Mouse (Mus musculus) midbrain, embryonic 13.5 days (tissue): ENCODE results near the gene Olfr397. TPM values are rescaled to one million over a fixed set of nuclear protein-coding genes. Genes with fewer than 3 reads are reported as not detected.

Experiments used
- ATAC-seq: fragments of 200-750 bp; cut with Nextera tagmentation; 2 replicates; pipeline ENCODE4 v1.8.0; 2017; ENCODE audit warnings: mild to moderate bottlenecking, moderate TSS enrichment, moderate library complexity
- H3K27ac ChIP-seq: fragments of 300-500 bp; sonication (generic); 2 replicates; pipeline ENCODE4 v1.5.1; 2015; ENCODE audit warnings: inconsistent platforms, mild to moderate bottlenecking, moderate library complexity
- H3K27me3 ChIP-seq: fragments of 300-500 bp; sonication (generic); 2 replicates; pipeline ENCODE4 v1.6.1; 2015; ENCODE audit warnings: mild to moderate bottlenecking, inconsistent platforms
- H3K36me3 ChIP-seq: fragments of 300-500 bp; sonication (generic); 2 replicates; pipeline ENCODE4 v1.6.1; 2015; ENCODE audit warnings: mild to moderate bottlenecking, inconsistent platforms
- H3K4me1 ChIP-seq: fragments of 300-500 bp; sonication (generic); replicated peaks from 2 replicates; pipeline ENCODE4 v1.6.1; 2015; ENCODE audit warnings: inconsistent platforms
- H3K4me2 ChIP-seq: fragments of 300-500 bp; sonication (generic); replicated peaks from 2 replicates; pipeline ENCODE4 v1.6.1; 2015; ENCODE audit warnings: moderate library complexity, mild to moderate bottlenecking, inconsistent platforms
- H3K4me3 ChIP-seq: fragments of 300-500 bp; sonication (generic); replicated peaks from 2 replicates; pipeline ENCODE4 v1.5.1; 2015; ENCODE audit warnings: mild to moderate bottlenecking, inconsistent platforms
- H3K9ac ChIP-seq: fragments of 300-500 bp; sonication (generic); replicated peaks from 2 replicates; pipeline ENCODE4 v1.6.1; 2015; ENCODE audit warnings: mild to moderate bottlenecking, inconsistent platforms
- H3K9me3 ChIP-seq: fragments of 300-500 bp; sonication (generic); 2 replicates; pipeline ENCODE4 v1.6.1; 2016; ENCODE audit warnings: mild to moderate bottlenecking, inconsistent platforms
- WGBS: fragments of 180-500 bp; shearing (Covaris S2); methylation state at CpG from one replicate; pipeline ENCODE4 v1.1.7; 2015; 5-methylcytosine and 5-hydroxymethylcytosine counted together
- polyA plus RNA-seq: library from polyadenylated mRNA; unstranded; fragments of >200 nt; fragmentation: Nextera tagmentation; extraction: Ambion mirVana; gene quantifications from 2 replicates; pipeline ENCODE4 v1.2.1, GENCODE M21; 2015

Olfr397 gene
- polyA plus RNA-seq, result not detected in 2 replicates

DNA sequence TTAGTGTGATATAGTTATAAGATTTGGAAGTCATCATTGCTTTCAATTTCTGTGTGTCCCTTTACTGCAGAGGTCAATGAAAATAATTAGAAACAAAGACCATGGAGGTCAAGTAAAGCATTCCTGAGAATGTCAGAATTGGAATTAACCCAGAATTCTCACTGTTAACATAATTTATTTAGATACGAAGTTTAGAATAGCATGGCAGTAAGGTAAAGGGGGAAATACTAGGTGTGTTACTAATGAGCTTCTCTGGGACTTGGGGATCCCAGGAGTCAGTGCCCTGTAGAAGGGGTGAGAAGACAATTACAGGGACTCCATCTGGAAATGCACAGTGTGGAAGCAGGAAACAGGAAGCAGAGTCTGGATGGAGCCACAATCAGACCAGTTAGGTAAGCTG, at the start of gene Olfr397:
TSS of gene Olfr397 (plus strand) at position 301 of the 400 bp plus-strand sequence.
- no peaks in the 10 kb centered on the region for H3K36me3 ChIP-seq
- ATAC-seq, result no peak
- no peaks in the 10 kb centered on the region for H3K27me3 ChIP-seq
- H3K9me3 ChIP-seq, result peaks cover 15% of the 10 kb centered on the region; the same call in 1 of the 2 replicates
- no peaks in the 10 kb centered on the region for H3K4me1 ChIP-seq
- WGBS, result 75% methylated on average over 1 of the region's 1 CpGs
- H3K27ac ChIP-seq, result no peak within 1 kb of the TSS
- no peak within 1 kb of the TSS for H3K4me2 ChIP-seq
- no peak within 1 kb of the TSS for H3K4me3 ChIP-seq
- no peak within 1 kb of the TSS for H3K9ac ChIP-seq

- Histone ChIP-seq H3K9me3 (peaks cover 18% of the 10 kb centered on the region), H3K27me3 (no peaks in the 10 kb centered on the region), H3K4me2 (no peak within 1 kb of the TSS), H3K4me3 (no peak within 1 kb of the TSS), H3K4me1 (no peaks in the 10 kb centered on the region), H3K36me3 (no peaks in the 10 kb centered on the region), H3K27ac (no peak within 1 kb of the TSS), H3K9ac (no peak within 1 kb of the TSS)
- ATAC-seq, result no peak
Measured at GRCm38 (mm10) chr11:73936377-73936776, 24.2 kb upstream of the Olfr397 start, which contains the start of gene Olfr23. Gene Olfr23, plus strand, starts transcription at chr11:73936677.

DNA sequence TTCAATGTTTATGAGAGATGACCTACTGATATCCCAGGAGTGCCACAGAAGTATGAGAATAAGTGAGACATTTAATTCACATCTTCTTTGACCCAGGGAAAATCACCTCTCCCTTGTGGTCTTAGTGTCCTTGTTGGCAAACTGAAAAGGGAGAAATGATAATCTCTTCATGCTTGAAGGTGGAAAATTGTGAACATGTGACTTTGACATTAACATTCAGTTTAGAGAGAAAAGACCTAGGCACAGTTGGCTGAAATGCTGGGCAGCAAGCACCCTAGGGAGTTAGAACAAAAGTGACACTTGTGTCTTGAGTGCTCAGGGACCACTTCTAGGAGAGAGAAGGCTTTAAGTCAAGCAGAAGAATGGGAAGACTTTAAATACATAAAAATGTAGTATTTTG, 29.7 kb downstream of the Olfr397 start, which contains the start of gene Olfr398:
TSS of gene Olfr398 (minus strand) at position 101 of the 400 bp plus-strand sequence.
- no peak within 1 kb of the TSS for H3K4me3 ChIP-seq
- no peak within 1 kb of the TSS for H3K9ac ChIP-seq
- H3K4me2 ChIP-seq, result no peak within 1 kb of the TSS
- no peaks in the 10 kb centered on the region for H3K27me3 ChIP-seq
- ATAC-seq, result no peak
- no peak within 1 kb of the TSS for H3K27ac ChIP-seq
- H3K36me3 ChIP-seq, result no peaks in the 10 kb centered on the region
- peaks cover 24% of the 10 kb centered on the region for H3K9me3 ChIP-seq
- H3K4me1 ChIP-seq, result no peaks in the 10 kb centered on the region

DNA sequence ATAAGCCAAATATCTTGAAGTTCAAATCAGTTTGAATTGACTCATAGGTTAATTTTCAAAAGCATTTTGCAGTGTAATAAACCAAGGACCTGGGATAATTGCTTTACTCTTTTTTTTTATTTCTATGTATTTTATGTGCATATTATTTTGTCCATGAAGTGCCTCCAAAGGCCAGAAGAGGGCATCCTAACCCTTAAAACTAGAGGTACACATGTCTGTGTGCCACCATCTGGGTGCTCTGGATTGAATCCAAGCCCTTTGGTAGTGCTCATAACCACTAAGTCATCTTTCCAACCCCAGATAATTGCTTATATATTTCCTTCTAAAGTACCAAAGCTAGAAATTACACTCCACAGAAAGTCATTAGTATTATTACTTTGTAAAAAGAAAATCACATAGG, 32.5 kb downstream of the Olfr397 start:
- H3K9ac ChIP-seq, result no peak overlapping the region
- no peak overlapping the region for H3K4me3 ChIP-seq
- H3K27ac ChIP-seq, result no peak overlapping the region
- no peak overlapping the region for H3K4me2 ChIP-seq
- ATAC-seq, result no peak
- H3K4me1 ChIP-seq, result no peaks in the 10 kb centered on the region
- H3K9me3 ChIP-seq, result peaks cover 5% of the 10 kb centered on the region; the same call in 1 of the 2 replicates
- no peaks in the 10 kb centered on the region for H3K36me3 ChIP-seq
- no peaks in the 10 kb centered on the region for H3K27me3 ChIP-seq

Other genes starting within 250 kb of the Olfr397 start
- gene Olfr389, start 180.1 kb upstream of the Olfr397 start, polyA plus RNA-seq, result not detected in 2 replicates
- not detected in 2 replicates for gene Olfr390, start 177.9 kb upstream of the Olfr397 start, polyA plus RNA-seq
- not detected in 2 replicates for gene Olfr391-ps, start 157.8 kb upstream of the Olfr397 start, polyA plus RNA-seq
- gene Olfr392, start 143.8 kb upstream of the Olfr397 start, polyA plus RNA-seq, result not detected in 2 replicates
- gene Olfr393, start 109.4 kb upstream of the Olfr397 start, polyA plus RNA-seq, result not detected in 2 replicates
- not detected in 2 replicates for gene Olfr394, start 70.0 kb upstream of the Olfr397 start, polyA plus RNA-seq
- not detected in 2 replicates for gene Olfr395, start 51.5 kb upstream of the Olfr397 start, polyA plus RNA-seq
- gene Olfr23, start 24.1 kb upstream of the Olfr397 start, polyA plus RNA-seq, result not detected in 2 replicates
- gene Olfr398, start 29.6 kb downstream of the Olfr397 start, polyA plus RNA-seq, result 0.03 TPM in 1 of 2 replicates, not detected in the other
- gene Olfr139, start 95.7 kb downstream of the Olfr397 start, polyA plus RNA-seq, result not detected in 2 replicates
- not detected in 2 replicates for gene Olfr399, start 95.8 kb downstream of the Olfr397 start, polyA plus RNA-seq
- gene Zfp616, start 109.1 kb downstream of the Olfr397 start, polyA plus RNA-seq, result not detected in 2 replicates
- not detected in 2 replicates for gene Olfr401, start 152.9 kb downstream of the Olfr397 start, polyA plus RNA-seq
- gene Olfr402, start 192.7 kb downstream of the Olfr397 start, polyA plus RNA-seq, result not detected in 2 replicates
- not detected in 2 replicates for gene Olfr403, start 225.4 kb downstream of the Olfr397 start, polyA plus RNA-seq